Mouse (Mus musculus) lung, adult 10 weeks (tissue): ENCODE results near the gene Sla2. TPM values are rescaled to one million over a fixed set of nuclear protein-coding genes. Genes with fewer than 3 reads are reported as not detected.

Experiments
- polyA plus RNA-seq: library from polyadenylated mRNA; stranded (reverse); fragments of 350-450 nt; fragmentation: Illumina TruSeq; extraction: RNeasy Lipid Tissue Mini Kit (QIAGEN cat#74804); gene quantifications from one replicate; pipeline ENCODE4 v1.2.3, GENCODE M21; 2014; ENCODE audit warnings: low read depth, low replicate concordance; ENCODE audit not compliant: insufficient read depth

Sla2 gene
- polyA plus RNA-seq: 0.90 TPM

DNA sequence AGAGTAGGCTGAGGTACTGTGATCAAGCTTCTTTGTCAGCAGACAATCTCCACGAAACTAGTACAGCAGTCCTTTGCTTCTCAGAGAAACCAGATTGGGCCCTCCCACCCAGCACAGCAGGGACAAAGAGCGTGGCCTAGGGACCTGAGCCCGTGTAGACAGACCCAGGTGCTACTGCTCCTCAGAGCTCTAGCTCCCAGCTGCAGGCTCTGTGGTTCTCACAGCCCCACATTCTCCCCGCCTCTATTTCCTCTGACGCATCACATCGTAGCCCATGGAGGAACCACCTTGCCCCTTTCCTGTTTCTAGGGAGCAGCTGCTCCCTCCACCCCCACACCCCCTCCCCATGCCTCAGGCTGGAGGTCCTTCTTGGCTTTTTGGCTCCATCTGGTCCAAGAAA, at the start of gene Sla2:
Gene Sla2, minus strand, starts transcription at position 176 of the 400 bp plus-strand sequence.

GRCm38 (mm10) chr2:156862772-156863486, 24.1 kb downstream of the Sla2 start, which contains the start of gene Rab5if:
Gene Rab5if, plus strand, starts transcription at chr2:156863128.

GRCm38 (mm10) chr2:156857835-156858234, 29.2 kb downstream of the Sla2 start, which contains the start of gene 4930518I15Rik:
Gene 4930518I15Rik, minus strand, starts transcription at chr2:156857946.

GRCm38 (mm10) chr2:156839319-156840191, 47.4 kb downstream of the Sla2 start, which contains the start of gene Tgif2:
Gene Tgif2, plus strand, starts transcription at chr2:156840007.

Other genes with a start within 250 kb of the Sla2 start
- gene Myl9, start 111.8 kb downstream of the Sla2 start, polyA plus RNA-seq: 202 TPM
- 4.4 TPM for gene Tgif2, start 47.2 kb downstream of the Sla2 start, polyA plus RNA-seq
- 0.30 TPM for gene 4930518I15Rik, start 29.2 kb downstream of the Sla2 start, polyA plus RNA-seq
- gene Rab5if, start 24.1 kb downstream of the Sla2 start, polyA plus RNA-seq: 114 TPM
- gene Ndrg3, start 104.9 kb upstream of the Sla2 start, polyA plus RNA-seq: 24.7 TPM
- 1.9 TPM for gene Dsn1, start 120.0 kb upstream of the Sla2 start, polyA plus RNA-seq
- gene Soga1, start 192.1 kb upstream of the Sla2 start, polyA plus RNA-seq: 3.7 TPM
- gene Tldc2, start 199.9 kb upstream of the Sla2 start, polyA plus RNA-seq: not detected
- 68.5 TPM for gene Samhd1, start 248.1 kb upstream of the Sla2 start, polyA plus RNA-seq